Mouse (Mus musculus) kidney, adult 2 months (tissue): ENCODE measurements around the gene Ghitm. TPM values are rescaled to one million over a fixed set of nuclear protein-coding genes. Genes with fewer than 3 reads are reported as not detected.

ENCODE experiments used
- DNase-seq: peaks from one replicate; pipeline ENCODE4 v3.0.0; 2021
- H3K27ac ChIP-seq: fragments of 200-500 bp; 2 replicates; pipeline ENCODE4 v1.5.1; 2012; ENCODE audit warnings: low read depth, low read length, control low read depth, inconsistent platforms; ENCODE audit not compliant: insufficient read depth
- H3K27me3 ChIP-seq: fragments of 200-500 bp; replicated peaks from 2 replicates; pipeline ENCODE4 v1.6.1; 2012; ENCODE audit warnings: mild to moderate bottlenecking, moderate library complexity, low read length, inconsistent platforms; ENCODE audit not compliant: control insufficient read depth, insufficient read depth
- H3K36me3 ChIP-seq: fragments of 200-500 bp; 2 replicates; pipeline ENCODE4 v1.6.1; 2012; ENCODE audit warnings: mild to moderate bottlenecking, moderate library complexity, low read length, inconsistent platforms; ENCODE audit not compliant: control insufficient read depth, insufficient read depth
- H3K4me1 ChIP-seq: fragments of 200-500 bp; 2 replicates; pipeline ENCODE4 v1.6.1; 2011; ENCODE audit warnings: low read length; ENCODE audit not compliant: control insufficient read depth, insufficient read depth
- H3K4me3 ChIP-seq: fragments of 200-500 bp; 2 replicates; pipeline ENCODE4 v1.5.1; 2011; ENCODE audit warnings: mild to moderate bottlenecking, low read depth, low read length, control low read depth; ENCODE audit not compliant: insufficient read depth
- CTCF ChIP-seq: fragments of 200-500 bp; conservative IDR thresholded peaks from 2 replicates; pipeline ENCODE4 v1.5.1; 2011; ENCODE audit warnings: low read depth, mild to moderate bottlenecking, control low read depth, low read length, moderate library complexity, mixed read lengths; ENCODE audit not compliant: insufficient read depth, insufficient read length
- POLR2A ChIP-seq: fragments of 200-500 bp; IDR thresholded peaks from one replicate; pipeline ENCODE4 v1.6.1; 2011; ENCODE audit warnings: low read depth, low read length, control low read depth
- WGBS: fragments of 180-500 bp; shearing (Covaris S2); methylation state at CpG from one replicate; pipeline ENCODE4 v1.1.7; 2018; 5-methylcytosine and 5-hydroxymethylcytosine counted together
- polyA plus RNA-seq: library from polyadenylated mRNA; depleted of rRNA; stranded (reverse); fragments of >200 nt; gene quantifications from 2 replicates; pipeline ENCODE4 v1.2.3, GENCODE M21; 2012; rRNA removed

Gene Ghitm
- polyA plus RNA-seq, 1 experiment, result 327 TPM

GRCm38 (mm10) chr14:37102484-37102883 is 32.6 kb downstream of the Ghitm start:
- 66% methylated on average over 3 of the region's 3 CpGs for WGBS
- TF ChIP-seq POLR2A, result no peak
- no peak for TF ChIP-seq CTCF
- Histone ChIP-seq H3K4me1 (no peaks in the 10 kb centered on the region), H3K36me3 (no peaks in the 10 kb centered on the region), H3K4me3 (no peak overlapping the region), H3K27ac (no peak overlapping the region), H3K27me3 (no peaks in the 10 kb centered on the region)
- no peak for DNase-seq

GRCm38 (mm10) chr14:37101531-37101930 is 33.5 kb downstream of the Ghitm start:
- H3K27me3 ChIP-seq, result no peaks in the 10 kb centered on the region
- no peaks in the 10 kb centered on the region for H3K36me3 ChIP-seq
- DNase-seq, result no peak
- 75% methylated on average over 5 of the region's 5 CpGs for WGBS
- TF ChIP-seq CTCF, result no peak
- no peak for TF ChIP-seq POLR2A
- no peak overlapping the region for H3K27ac ChIP-seq
- no peak overlapping the region for H3K4me3 ChIP-seq
- H3K4me1 ChIP-seq, result no peaks in the 10 kb centered on the region

- DNase-seq, result peak; percentile 12
- H3K4me3 ChIP-seq, result no peak within 1 kb of the TSS
Measured at GRCm38 (mm10) chr14:37097956-37098530, 37.0 kb downstream of the Ghitm start, which contains the start of gene Cdhr1. Gene Cdhr1 (minus strand): TSS chr14:37098347.

GRCm38 (mm10) chr14:37095556-37095955 is 39.5 kb downstream of the Ghitm start:
- Histone ChIP-seq H3K4me3 (no peak overlapping the region), H3K36me3 (no peaks in the 10 kb centered on the region), H3K27ac (no peak overlapping the region), H3K4me1 (no peaks in the 10 kb centered on the region), H3K27me3 (no peaks in the 10 kb centered on the region)
- WGBS, result 76% methylated on average over 4 of the region's 4 CpGs
- TF ChIP-seq CTCF, result no peak
- TF ChIP-seq POLR2A, result no peak
- DNase-seq, result no peak

More at GRCm38 (mm10) chr14:37097956-37098530, 37.0 kb downstream of the Ghitm start, which contains the start of gene Cdhr1:
- Histone ChIP-seq H3K4me1 (no peaks in the 10 kb centered on the region), H3K27ac (no peak within 1 kb of the TSS), H3K36me3 (no peaks in the 10 kb centered on the region), H3K27me3 (no peaks in the 10 kb centered on the region)
- TF ChIP-seq CTCF (no peak), POLR2A (no peak)
- WGBS, result under 1% methylated on average over 29 of the region's 30 CpGs

- TF ChIP-seq POLR2A (no peak), CTCF (no peak)
- H3K27me3 ChIP-seq, result no peaks in the 10 kb centered on the region
- H3K27ac ChIP-seq, result no peak overlapping the region
- no peaks in the 10 kb centered on the region for H3K36me3 ChIP-seq
- DNase-seq, result no peak
- 38% methylated on average over 6 of the region's 6 CpGs for WGBS
- H3K4me3 ChIP-seq, result no peak overlapping the region
- H3K4me1 ChIP-seq, result no peaks in the 10 kb centered on the region
Measured at GRCm38 (mm10) chr14:37094436-37094835, 40.6 kb downstream of the Ghitm start.

GRCm38 (mm10) chr14:37083755-37084154 is 51.3 kb downstream of the Ghitm start:
- Histone ChIP-seq H3K27ac (no peak overlapping the region), H3K36me3 (no peaks in the 10 kb centered on the region), H3K4me3 (no peak overlapping the region), H3K27me3 (no peaks in the 10 kb centered on the region), H3K4me1 (no peaks in the 10 kb centered on the region)
- TF ChIP-seq CTCF (no peak), POLR2A (no peak)
- no peak for DNase-seq
- 11% methylated on average over 4 of the region's 4 CpGs for WGBS

- Histone ChIP-seq H3K27me3 (no peaks in the 10 kb centered on the region), H3K4me3 (no peak overlapping the region), H3K36me3 (no peaks in the 10 kb centered on the region), H3K4me1 (no peaks in the 10 kb centered on the region), H3K27ac (no peak overlapping the region)
- no peak for DNase-seq
- TF ChIP-seq CTCF (no peak), POLR2A (no peak)
- WGBS, result 89% methylated on average over 1 of the region's 1 CpGs
Measured at GRCm38 (mm10) chr14:37080724-37081123, 54.3 kb downstream of the Ghitm start.

Other genes with a start within 250 kb of the Ghitm start
- 74.9 and 75.0 TPM in 2 replicates for gene Ccser2, start 166.5 kb downstream of the Ghitm start, polyA plus RNA-seq
- gene Rgr, start 86.3 kb downstream of the Ghitm start, polyA plus RNA-seq, result not detected in 2 replicates
- 0.04 and 0.08 TPM in 2 replicates for gene Lrit1, start 80.4 kb downstream of the Ghitm start, polyA plus RNA-seq
- 0.03 TPM in 2 replicates for gene Lrit2, start 67.3 kb downstream of the Ghitm start, polyA plus RNA-seq
- gene Cdhr1, start 36.9 kb downstream of the Ghitm start, polyA plus RNA-seq, result 0.14 TPM in 1 of 2 replicates, not detected in the other
- gene 2610528A11Rik, start 21.2 kb downstream of the Ghitm start, polyA plus RNA-seq, result 0.38 and 0.72 TPM in 2 replicates